Mouse (Mus musculus) kidney, postnatal 10 days (tissue): ENCODE data around the gene Sh2b3.

Source experiments
- DNase-seq: peaks from one replicate; pipeline ENCODE4 v3.0.0; 2021; ENCODE audit warnings: mixed read lengths

The Sh2b3 gene

GRCm38 (mm10) chr5:121843138-121843905 lies 5.9 kb upstream of the Sh2b3 start:
- peak; percentile 61 for DNase-seq

DNA sequence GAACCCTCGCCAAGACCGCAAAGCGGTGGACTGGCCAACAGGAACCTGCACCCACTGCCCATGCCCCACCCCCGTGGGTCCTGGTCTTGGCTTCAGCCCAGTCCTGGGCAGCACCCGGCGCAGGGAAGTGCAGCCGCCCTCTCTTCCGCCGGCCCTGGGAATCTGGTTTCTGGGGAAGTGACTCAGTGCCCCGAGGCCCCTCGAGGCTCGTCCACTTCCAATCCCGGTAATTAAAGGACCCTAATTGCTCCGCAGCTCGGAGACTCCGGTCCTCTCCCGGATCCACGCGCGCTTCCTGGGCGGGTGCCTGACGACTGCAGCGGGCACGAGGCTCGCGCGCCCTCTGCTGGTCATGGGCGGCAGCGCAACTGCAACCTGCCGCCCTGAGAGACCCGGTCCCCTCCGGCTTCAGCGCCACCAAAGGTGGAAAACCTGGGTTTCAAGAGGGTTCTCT lies 5.2 kb upstream of the Sh2b3 start:
- peak; percentile 92 for DNase-seq

- DNase-seq, result no peak
Observed at GRCm38 (mm10) chr5:121841973-121842372, 4.5 kb upstream of the Sh2b3 start.

DNA sequence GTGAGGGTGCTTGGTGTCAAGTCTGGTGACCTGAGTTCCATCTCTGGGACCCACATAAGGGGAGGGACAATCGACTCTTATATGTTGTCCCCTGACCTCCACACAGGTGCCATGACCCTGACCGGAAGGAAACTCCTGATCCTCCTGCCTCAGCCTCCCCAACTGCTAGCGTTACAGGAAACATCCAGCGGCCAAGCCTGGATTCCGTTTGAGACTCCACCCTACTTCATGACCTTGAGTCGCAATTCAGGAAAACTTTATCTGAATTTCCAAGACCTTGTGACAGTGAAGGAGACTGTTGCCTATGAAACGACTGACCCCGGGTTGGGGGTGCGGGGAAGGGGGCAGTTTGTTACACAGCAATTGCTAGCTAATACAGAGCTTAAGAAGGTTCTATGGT lies 4.1 kb upstream of the Sh2b3 start:
- DNase-seq, result no peak

GRCm38 (mm10) chr5:121839128-121839473 lies 1.7 kb upstream of the Sh2b3 start:
- DNase-seq, result no peak

- DNase-seq, result peak; percentile 83
Observed at GRCm38 (mm10) chr5:121838341-121839127, 1.1 kb upstream of the Sh2b3 start.

DNA sequence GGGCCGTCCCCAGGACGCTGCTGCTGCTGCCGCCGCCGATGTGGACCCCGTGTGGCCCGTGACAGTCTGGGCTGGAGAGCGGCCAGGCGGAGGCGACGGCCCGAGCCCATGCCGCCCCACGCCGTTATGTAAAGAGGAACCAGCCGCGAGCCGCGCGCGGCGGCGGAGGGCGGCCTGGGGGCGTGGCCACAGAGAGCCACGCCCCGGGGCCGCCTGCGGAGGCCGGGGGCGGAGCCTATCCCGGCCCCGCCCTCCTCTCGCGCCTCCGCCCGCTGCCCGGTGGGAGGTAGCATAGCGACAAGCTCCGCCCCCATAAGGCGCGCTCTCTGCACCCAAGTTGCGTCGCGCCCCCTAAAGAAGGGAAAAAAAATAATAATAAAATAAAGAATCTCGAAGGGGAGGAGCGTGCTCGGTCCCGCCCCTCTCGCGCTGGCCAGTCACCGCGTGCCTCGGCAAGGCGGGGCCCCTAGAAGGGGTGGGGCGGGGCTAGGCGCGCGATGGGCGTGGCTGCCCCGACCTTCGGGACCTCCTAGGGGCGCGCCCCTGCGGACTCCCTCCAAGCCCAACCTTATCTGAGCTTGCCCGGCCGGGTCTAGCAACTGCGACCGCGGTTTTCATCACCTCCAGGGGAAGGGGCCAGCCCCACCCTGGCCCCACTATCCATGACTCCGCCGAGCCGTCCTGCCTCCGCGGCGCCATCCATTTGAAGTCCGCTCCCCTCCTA lies 592 bp downstream of the Sh2b3 start:
- peak; percentile 97 for DNase-seq

GRCm38 (mm10) chr5:121835949-121836691 lies 1.3 kb downstream of the Sh2b3 start:
- DNase-seq, result peak; percentile 68

DNA sequence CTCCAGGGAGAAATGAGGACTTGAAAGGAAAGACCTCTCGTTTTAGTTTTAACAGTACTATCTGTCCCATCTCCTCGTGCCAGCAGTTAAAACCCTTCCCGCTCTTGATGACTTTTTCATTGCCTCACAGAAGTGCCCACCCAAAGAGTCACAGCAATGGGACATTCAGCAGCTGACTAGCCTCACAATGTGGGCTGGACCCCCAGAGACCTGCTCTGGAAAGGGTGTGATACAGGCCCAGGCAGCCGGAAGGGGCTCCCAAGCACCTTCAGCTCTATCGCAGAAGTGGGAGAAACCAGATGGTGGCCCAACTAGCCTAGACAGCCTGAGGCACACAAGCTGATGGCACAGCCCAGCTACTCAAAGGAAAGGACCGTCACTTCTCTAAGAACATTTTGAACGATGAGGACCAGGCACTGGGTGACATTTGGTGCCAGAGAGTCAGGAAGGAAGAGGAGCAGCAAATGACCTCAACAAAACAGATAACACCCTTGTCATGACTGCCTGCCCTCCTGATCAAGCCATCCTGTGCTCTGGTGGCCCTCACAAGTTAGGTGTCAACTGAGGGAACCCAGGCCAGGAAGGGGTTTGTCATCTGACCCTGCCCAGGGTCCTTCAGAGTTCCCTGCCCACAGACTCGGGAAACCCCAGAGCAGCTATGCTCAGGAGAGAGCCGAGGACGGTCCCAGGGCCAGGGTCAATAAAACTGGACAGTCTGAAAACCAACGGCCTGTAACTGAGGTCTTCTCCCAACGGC lies 2.3 kb downstream of the Sh2b3 start:
- DNase-seq, result peak; percentile 47

DNA sequence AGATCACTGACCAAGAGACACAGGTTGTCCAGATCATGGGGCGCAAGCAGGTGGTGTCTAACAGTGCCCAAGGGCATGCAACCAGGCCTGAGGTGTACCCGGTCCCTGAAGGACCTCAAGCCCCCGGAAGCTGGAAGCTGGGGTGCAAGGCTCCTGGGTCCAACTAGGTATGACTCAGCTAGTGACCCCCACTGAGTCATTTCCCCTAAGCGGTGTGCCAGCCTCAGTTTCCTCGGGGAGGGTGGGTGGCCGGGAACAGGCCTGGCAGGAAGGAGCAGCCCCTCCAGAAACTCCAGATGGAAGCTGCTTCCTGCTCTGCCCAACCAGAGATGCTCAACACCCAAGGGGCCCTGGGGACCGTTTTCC lies 3.2 kb downstream of the Sh2b3 start:
- no peak for DNase-seq

- DNase-seq, result peak; percentile 91
Observed at GRCm38 (mm10) chr5:121833572-121834240, 3.7 kb downstream of the Sh2b3 start.

DNA sequence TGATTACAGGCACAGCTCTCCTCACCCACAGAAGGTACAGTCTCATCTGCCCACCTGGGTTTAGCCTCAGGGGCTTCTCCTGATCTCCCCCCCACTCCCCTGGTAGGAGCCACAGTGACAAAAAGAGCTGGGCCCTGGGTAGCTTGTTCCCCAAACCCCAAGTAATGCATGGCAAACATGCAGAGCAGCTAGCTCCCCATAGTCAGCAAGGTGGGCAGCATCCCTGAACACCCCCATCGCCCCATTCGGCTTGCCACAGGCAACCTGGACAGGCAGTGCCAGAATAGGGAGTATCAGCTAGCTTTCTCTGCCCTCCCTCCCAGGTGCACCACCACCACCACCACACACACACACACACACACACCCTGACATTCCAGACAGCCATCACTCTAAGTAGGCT lies 4.3 kb downstream of the Sh2b3 start:
- no peak for DNase-seq

GRCm38 (mm10) chr5:121832376-121833155 lies 4.9 kb downstream of the Sh2b3 start:
- peak; percentile 49 for DNase-seq

- DNase-seq, result no peak
Observed at GRCm38 (mm10) chr5:121831002-121831601, 6.3 kb downstream of the Sh2b3 start.

DNA sequence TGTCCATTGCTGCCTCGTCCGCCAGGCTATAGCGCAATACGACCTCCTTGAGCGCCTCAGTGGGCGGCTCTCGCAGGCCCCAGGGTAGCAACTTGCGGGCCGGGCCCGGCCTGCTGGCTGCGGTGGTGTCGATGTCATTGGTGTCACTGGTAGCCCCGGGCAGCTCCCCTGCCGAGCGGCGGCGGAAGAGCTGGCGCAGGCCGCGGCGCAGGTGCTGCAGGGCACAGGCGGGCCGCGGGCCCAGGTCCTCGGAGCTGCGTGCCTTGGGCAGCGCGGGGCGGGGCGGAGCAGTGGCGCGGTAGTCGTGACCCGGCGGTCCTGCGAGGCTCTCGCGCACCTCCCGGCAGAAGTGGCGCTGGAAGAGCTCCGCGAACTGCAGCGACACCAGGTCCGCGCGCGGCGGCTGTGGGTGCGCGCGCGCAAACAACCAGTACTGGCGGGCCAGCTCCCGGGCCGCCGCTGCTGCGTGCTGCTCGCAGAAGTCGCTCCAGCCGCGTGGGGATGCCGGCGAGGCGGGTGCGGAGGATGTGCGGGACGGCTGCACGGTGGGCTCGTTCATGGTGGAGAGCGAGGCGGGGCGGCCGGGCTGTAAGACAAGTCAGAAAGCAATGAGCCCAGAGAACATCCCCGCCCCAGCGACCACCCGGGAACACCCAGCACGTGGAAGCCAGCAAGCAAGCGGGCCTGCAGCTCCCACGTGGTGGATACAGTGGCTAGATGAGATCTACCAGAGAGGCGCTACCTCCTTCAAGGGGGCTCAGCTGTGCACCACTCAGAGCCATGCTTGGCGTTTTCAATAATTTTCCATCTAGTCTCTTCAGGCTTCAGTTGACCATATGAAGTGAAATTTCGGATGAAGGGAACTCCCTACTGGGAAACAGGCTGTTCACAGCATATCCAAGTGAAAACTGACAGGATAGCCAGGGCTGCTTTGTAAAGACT lies 8.7 kb downstream of the Sh2b3 start:
- DNase-seq, result peak; percentile 53

DNA sequence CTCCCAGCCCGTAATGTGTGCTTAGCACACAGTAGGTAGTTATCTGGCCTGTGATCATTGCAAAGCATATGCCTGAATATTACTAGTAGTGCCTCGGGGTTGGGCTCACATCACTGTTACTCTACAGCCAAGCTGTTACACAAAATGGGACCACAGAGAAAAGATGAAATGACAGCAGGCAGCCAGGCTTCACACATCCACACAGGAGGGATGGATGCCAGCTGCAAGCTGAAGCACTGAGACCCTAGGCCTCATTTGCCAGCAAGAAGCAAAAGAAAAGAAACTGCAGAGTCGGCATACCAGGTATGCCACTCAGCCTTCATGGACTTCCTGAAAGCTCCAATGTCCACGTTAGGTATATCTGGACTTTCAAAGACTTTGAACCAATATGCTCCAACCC lies 9.6 kb downstream of the Sh2b3 start:
- DNase-seq, result peak; percentile 9

DNA sequence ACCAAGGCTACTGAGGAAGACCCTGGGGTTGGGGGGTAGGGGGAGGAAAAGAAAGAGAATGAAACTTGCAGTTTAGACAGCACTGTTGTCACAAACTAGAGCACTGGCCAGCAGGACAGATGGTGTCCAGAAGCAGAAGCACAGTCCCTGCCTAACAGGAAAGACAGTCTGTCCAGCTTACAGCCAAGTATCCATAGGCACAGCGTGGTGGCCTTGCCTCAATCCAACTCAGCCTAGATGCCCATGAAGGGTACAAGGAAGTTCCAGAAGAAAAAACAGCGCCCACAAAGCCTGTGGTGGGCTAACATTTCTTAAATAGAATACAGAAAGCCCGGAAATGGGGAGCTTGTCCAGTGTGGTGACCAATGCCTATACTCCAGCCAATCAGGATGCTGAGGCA lies 11.8 kb downstream of the Sh2b3 start:
- DNase-seq, result peak; percentile 5

GRCm38 (mm10) chr5:121824121-121824520 lies 13.3 kb downstream of the Sh2b3 start:
- DNase-seq, result peak; percentile 74

DNA sequence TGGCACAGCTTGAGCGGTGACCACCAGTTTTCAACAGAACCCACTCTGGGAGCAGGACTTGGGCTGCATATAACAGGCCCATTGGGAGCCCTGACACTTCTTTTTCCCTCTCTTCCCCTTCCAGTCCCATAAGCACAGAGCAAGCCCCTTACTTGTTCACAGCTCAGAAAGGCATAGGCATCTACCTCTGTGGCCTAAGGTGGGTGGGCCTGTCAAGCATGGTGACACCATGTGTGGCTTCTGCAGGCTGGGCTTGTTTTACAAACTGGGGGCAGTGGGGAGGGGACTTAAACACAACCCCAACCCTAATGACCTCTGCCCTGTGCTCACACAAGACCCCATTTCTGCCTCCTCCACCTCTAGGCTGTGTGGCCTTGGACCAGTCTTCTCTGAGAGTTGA lies 13.8 kb downstream of the Sh2b3 start:
- DNase-seq, result no peak
